Mouse (Mus musculus): ENCODE results near the gene Trpm8.

The Trpm8 gene

DNA sequence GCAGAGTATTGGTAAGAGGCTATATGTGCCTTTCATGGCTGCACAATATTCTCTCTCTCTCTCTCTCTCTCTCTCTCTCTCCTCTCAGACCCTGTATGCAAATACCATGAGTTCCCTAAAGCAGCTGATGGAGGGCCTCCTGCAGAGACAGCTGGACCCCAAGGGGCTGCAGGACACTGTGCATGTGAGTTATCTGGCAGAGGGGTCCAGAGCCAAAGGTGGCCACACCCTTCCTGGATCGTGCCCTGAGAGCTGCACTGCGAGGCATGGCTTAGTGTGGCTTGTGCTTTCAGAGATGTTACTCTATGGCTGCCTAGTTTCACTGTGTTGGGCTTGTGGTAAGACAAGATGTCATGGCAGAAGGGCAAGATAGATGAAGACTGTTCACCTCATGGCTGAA lies 29.8 kb upstream of the Trpm8 start:
- DNase-seq (ENCODE audit: low read depth, low spot score), result no peak

DNA sequence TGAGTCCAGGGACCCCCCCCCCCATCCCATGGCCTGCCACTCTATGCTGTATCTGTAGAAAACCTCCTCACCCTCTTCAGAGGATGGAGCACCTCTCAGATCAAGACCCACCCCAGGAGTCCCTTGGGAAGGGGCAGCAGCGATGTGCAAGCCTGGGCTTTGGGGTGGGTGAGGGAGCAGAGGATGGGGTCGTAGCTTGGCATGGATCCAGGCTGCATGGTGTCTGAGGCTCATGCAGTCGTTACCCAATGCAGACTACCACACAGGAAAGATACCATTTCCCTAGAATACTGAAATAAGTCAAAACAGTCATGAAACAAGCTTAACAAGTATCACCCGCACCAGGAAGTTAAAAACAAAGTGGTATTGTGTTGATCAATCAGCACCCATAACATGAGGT lies 28.8 kb upstream of the Trpm8 start:
- no peak for DNase-seq (ENCODE audit: low read depth, low spot score)

DNA sequence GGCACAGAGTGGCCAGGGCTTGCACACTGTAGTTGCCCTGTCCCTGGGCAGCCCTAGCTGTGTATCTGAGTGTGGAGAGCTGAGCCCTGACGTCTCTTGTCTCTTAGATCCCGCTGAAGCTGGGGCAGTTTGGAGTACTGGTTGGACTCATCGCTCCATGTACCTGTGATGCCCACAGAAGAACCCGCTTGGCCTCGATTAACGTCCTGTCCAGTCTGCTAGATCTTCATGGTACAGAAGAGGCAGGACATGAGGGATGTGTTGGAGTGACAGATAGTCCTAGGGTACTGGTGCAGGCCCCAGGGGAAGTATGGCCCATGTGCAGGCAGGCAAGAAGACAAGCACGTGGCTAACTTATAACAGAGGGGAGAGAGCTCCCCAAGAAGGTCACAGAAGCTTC lies 27.9 kb upstream of the Trpm8 start:
- DNase-seq (ENCODE audit: low read depth, low spot score), result no peak

DNA sequence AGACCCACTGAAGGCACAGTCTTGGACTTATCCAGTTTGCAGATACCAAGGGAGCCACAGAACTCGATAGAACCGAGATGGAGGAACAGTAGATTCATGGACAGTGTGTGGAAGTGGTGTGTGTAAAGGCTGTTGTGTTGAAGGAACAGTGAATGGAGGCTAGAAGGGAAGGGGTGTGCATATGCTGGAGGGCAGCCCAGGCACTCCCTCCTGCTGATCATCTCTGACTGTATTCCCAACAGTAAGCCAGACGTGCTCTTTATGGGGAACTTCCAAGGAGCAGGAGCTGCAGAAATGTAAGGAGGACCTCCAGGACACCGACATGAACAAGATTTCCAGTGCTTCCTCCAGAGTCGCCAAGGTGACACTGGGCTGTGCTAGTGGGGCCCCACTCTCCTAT lies 27.4 kb upstream of the Trpm8 start:
- DNase-seq (ENCODE audit: low read depth, low spot score), result no peak

DNA sequence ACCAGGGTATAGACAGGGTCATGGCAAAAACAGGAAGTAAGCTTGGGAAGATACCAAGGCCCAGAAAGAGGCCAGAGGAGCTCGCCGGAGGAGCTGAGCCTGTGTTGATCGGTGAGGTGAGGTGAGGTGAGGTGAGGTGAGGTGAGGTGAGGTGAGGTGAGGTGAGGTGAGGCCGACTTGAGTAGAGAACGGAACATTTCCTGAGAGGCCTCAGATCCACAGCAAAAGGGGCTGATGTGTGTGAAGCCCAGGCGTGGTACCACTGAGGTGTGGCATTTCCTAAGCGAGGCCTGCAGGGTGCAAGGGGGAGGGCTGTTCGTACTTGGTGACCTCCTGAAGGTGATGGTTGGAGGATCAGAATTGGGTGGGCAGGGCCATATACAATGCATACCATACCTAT lies 24.4 kb upstream of the Trpm8 start:
- DNase-seq (ENCODE audit: low read depth, low spot score), result no peak

DNA sequence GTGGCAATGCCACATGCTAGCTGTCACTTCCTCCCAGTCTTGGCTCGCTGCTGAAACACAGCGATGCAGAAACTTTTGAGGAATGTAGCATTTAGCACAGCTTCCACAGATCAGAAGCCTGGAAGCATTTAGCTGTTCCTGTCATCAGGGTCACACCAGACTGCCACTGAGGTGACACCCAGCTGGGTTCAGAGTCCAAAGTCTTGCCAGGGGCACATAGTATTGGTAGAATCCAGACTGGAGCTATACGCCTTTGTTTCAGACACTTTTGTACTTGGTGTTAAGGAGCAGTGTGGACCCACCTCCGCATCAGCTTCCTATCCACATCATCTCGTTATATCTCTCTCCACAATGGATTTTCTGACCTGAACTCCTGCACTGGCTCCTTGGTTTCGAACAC lies 23.9 kb upstream of the Trpm8 start:
- no peak for DNase-seq (ENCODE audit: low read depth, low spot score)

DNA sequence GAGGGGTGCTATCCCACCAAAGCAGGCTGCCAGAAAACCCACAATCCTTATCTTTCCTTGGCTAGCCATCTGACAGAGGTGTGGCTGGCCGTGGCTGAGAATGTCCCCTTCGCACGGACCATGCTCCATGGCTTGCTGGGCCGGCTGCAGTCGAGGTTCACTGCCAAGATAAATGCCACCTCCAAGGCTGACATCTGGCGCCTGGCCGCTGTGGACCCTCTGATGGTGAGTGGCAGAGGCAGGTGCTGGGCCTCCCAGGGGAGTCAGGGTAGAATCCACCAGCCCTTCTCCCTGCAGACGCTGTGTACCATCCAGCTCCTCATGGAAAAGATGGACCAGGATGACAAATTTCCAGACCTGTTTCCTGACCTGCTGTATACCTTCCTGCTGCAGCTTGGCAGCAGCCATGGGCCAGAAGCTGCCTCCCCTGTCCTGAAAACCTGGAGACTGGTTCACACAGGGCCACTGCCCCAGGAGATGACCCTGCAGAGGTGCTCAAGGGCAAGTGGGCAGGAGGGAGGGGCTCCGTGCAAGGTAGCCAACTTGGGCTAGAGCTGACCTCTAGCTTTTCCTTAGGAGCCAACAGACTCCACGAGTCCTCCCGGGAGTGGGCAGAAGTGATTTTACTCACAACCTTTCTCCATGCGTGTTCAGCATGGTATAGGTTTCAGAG lies 22.5 kb upstream of the Trpm8 start:
- no peak for DNase-seq (ENCODE audit: low read depth, low spot score)

DNA sequence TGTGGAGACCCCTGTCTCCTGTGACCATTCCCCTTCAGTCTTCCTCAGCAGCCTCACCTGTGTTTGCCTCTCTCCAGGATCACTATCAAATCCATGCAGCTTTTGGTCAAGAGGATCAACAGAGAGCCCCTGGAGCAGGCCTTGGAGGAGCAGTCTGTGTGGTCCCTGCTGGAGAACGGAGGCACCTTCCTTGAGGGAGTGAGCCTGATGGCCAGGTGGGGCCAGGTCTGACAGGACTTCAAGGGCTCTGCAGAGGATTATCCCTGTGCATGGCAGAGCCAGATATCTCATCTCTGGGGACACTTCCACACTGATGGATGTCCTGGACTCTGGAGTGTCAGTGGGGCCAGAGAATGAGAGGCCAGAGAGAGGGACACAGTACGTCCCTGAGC lies 22.0 kb upstream of the Trpm8 start:
- DNase-seq (ENCODE audit: low read depth, low spot score), result no peak

DNA sequence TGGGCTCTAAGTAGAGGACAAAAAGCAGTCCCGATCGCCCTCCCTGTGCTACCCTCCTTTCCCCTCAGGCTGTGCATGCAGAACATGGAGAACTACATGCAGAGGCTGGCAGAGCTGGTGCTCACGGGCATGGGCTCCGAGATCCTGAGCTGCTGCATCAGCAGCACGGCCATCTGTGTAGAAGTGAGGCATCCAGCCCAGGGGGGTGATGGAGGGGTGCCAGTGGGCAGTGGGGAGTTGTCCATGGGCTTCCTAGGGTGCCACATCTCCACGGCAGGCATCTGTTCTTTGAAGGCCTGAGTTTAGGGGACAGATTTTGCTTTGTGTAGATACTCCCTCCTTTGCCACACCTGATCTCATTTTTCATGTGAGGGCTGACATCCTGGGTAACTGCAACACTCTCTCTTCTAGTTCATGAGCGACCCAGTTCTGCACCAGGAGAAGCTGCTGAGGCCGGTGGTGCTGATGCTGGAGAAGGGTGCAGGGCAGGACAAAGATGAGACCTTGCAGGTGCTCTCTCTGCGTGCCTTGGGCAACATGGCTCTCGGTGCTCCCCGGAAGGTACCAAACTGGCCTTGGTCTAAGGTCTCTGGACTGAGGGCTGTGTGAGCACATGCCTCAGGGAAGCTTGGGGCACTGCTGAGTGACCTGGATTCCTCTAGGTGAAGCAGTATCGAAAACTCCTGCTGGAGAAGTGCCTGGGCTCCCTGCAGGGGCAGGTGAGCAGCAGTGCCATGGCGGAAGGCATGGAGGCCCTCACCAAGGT lies 21.3 kb upstream of the Trpm8 start:
- DNase-seq (ENCODE audit: low read depth, low spot score), result no peak

DNA sequence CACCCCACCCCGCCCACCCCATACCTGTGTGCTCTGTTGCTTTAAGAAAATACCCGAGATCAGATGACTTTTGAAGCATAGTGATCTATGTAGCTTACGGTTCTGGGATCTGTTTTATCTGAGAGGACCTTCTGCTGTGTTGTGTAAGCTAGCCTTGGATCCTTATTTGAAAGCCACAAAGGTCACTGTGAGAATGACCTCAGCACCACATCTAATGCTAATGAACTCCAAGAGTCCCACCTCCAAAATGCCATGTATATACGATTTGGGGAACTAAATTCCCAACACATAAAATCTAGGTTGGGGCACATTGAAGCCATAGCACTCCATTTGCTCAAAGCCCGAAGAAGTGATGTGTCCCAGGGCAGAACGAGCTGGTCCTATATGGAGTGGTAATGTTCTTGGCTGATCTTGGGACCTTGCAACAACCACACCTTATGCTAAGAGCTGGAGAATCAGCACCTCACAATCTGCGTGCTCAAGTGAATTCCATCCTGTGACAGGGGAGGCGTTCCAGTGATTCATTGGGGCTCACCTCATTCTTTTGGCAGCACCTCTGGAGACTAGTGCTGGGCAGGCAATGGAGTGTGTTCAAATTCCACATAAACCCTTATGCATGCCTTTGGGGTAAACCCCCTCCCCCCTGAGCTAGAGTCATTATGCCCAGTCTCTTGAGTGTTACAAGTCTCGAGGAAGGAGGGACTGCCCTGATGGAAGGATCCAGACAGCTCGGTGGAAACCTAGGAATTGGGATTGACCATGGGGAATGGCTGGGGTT lies 20.4 kb upstream of the Trpm8 start:
- no peak for DNase-seq (ENCODE audit: low read depth, low spot score)

DNA sequence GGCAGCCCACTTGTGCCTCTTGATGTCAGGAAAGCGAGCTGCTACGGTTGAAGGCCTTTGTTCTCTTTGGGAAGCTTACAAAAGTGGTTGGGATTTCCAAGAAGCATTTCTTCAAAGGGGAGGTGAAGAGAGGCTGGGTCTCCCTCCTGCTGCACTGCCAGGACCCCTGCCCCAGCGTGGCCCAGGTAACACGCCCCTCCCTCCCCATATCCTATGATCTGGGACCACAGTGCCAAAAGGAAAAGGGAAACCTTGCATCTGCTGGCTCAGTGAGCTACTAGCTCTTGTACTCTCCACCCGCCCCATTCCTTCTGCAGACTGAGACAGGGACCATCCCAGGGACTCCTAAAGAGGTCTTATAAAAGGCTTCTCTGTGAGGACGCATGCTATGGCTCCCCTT lies 19.8 kb upstream of the Trpm8 start:
- no peak for DNase-seq (ENCODE audit: low read depth, low spot score)

DNA sequence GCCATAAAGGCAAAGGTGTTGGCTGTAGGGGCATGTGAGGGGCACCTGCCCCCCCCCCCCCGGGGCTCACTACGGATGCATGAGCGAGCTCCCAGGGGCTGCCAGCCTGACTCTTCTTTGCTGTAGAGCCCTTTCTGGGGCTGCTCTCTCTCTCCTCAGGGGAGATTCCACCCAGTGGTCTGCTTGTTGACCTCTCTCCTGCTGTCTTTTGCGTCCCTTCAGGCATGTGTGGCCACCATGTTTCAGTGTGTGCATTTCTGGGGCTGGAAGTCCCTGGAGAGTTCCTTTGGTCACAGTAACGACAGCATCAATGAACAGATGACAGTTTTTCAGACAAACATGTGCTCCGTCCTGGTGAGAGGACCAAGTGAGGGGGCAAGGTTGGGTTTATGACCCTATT lies 19.1 kb upstream of the Trpm8 start:
- DNase-seq (ENCODE audit: low read depth, low spot score), result no peak

DNA sequence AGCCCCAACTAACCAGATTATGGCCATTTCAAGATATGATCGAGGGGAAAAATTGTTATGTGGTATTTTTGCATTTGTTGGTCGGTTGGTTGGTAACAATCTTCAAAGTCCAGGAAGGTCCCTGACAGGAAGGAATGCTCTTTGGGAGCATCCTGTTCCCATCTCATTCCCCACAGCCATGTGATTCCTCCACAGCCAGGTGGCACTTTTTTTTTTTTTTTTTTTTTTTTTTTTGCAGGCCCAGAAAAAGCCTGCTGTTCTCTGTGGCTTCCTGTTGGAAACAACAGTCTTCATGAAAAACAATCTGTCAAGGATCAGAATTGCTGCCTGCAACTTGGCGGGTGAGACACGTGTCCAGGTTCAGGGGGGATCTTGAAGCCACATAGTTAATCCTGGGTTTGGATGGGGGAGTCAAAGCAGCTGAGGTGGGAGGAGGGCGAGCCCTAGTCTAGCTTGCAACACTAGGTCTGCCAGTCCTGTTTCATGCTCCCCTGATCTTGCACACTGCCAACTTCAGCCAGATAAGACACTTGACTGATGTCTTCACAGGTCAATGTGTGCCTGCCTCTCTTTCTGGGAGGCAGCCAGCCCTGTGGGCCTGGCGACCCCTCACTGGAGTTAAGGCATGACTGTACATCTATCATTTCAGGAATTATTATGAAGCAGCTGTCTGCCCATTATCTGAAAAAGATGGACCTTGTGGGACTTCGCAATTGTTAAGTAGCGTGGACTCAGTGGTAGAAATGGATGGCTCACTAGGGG lies 18.4 kb upstream of the Trpm8 start:
- DNase-seq (ENCODE audit: low read depth, low spot score), result no peak

DNA sequence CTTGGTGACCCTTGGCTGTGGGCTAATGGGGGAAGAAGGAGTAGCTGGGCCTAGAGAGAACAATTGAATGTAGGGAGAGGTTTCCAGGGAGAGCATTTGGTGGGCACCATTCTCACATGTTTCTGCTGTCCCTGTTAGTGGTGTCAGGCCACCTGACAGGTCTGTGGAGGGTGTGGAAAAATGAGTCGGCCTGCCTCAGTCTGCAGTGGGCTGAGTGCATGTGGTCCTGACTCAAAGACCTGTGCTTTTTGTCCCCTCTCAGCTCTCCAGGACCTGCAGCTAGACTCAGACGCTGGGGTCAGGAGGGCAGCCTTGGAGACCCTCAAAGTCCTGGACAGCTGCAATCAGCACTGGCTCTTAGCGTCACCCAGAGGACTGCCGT lies 17.8 kb upstream of the Trpm8 start:
- DNase-seq (ENCODE audit: low read depth, low spot score), result no peak

DNA sequence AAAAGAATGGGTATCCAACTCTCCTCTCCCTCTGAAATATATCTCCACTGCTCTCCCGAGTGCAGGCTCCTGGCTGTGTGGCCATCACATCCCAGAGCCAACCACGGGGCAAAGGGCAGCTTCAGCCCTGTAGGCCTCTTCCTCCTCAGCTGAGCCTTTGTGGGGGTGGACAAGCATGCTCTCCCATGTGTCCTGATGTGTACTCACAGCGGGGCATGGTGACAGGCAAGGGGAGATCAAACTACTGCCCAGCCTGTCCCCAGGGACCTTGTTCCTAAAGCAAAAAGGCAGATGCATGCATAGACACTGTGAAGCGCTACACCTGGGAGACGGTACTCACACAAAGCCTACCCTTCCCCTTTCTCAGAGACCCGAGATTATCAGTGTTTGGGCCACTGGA lies 17.3 kb upstream of the Trpm8 start:
- DNase-seq (ENCODE audit: low read depth, low spot score), result no peak

DNA sequence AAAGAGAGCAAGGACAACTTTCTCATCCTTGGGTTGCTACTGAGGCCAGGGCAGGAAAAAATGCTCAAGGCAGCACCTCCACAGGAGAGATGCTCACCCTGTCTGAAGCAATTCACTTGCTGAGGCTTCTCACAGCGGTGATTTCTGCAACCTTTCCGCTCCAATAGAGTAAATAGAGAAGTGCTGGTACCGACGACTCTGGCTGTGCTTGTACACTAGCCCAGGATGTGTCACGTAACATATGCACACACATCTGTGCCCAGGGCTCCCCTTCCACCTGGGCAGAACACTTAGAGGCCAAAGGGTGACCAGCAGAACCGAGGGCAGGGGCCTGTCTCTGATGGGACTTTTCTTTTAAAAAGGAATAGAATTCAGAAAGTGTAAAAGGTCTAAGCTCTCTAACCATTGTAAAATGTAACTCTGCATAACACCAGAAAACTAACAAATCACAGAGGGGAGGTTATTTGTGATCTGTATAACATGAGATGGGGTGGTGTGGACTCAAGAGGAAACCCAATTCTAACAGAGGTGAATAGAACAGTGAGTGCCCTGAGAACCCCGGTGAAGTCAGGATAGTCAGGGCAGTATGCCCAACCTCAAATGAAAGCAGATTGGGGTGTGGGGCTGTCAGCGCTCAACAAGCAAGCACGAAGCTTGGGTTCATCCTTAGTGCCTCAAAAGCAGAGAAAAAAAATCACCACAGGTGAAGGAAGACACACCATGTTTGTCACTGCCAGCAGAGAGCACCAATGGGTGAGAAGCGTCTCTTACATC lies 16.7 kb upstream of the Trpm8 start:
- DNase-seq (ENCODE audit: low read depth, low spot score), result no peak

DNA sequence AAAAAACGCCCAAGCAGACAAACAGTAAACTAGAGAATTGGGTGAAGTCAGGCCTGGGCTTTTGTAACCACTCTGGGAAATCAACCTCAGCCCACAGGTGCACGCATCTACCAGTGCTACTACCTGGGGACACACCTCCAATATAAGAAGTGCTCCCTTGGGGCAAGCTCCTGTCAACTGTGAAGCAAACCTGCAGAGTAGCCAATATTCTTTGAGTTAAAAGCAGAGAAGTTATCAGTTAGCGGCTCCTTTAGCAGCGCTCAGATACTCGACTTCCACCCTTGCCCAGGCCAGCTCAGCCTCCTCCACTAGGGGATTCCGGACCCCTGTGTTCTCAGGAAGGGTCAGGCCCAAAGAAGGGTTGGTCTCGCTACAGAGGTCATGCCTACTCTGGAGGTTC lies 15.8 kb upstream of the Trpm8 start:
- DNase-seq (ENCODE audit: low read depth, low spot score), result no peak

DNA sequence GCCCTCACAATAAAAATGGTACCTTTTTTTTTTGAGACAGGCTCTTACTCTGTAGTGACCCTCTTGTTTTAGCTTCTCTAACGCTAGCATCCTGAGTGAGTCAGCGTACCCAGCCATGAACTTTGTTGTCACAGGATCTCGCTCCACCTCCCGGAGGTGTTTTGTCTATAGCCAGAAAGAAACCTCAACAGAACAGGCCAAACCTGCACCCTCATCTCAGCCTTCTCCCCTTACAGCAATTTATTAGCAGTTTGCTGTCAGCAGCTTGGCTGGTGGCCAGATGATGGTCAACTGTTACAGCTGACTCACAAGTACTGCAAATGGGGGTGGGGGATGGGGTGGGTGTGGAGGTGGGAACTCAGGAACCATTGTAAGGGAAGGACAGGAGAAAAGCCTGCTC lies 15.2 kb upstream of the Trpm8 start:
- DNase-seq (ENCODE audit: low read depth, low spot score), result peak; percentile 58

DNA sequence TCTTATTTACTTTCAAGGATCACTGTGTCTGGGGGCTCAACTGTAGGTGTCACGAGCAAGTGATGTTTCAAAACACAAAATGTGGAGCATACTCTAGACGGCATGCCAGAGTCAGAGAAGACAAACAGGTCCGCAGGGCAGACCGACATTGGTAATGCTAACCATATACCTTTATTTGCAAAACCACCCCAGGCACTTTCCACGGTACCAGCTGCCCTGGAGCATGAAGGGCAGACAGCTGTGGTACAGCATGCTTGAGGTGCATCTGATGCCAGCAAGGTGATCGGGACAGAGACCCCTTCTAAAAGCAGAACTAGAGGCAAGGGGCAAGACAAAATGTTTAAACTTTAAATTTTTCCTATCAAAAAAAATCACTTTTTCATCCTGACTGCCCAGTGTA lies 14.5 kb upstream of the Trpm8 start:
- no peak for DNase-seq (ENCODE audit: low read depth, low spot score)

DNA sequence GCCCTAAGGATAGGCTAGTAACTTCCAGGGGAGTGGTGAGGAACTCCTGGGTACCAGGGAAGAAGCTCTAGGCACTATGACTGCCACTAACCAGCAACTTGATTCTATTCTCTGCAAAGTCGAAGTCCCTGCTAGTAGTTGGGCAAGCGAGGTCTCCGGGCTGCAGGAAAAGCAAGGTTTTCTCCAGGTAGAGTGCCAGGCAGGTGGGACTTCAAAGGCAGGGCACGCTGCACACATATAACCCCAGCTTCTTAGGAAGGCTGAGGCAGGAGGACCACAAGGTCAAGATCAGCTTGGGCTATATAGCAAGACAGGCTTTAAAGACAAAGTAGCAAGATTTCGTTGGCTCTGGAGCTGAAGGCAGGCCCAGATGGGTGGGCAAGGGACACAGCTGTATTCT lies 13.7 kb upstream of the Trpm8 start:
- no peak for DNase-seq (ENCODE audit: low read depth, low spot score)

DNA sequence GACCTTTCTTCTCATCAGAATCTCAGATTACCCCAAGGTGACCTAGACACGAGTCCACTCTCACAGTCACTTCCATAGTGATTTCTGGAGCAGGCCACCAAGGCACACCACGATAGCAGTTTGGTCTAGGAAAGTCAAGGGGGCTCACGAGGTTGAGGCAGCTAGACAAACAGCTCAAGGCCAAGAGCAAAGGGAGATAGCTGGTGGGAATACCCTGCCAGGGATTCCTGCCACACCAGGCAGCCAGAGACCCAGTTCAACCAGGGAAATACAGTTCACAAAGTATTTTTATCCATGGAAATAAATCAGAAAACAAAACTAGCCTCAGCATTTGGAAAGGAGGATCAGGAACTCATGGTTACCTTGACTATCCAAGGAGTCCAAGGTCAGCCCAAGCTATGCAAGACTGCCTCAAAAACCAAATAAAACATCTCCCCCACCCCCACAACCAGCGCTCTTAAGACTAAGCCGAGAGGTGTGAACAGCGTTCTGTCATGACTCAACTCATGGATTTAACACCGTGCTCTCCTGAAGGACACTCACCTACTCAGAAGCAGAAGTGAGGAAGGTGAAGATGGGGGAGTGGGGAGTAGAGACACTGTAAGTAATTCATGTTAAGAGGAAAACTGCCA lies 13.1 kb upstream of the Trpm8 start:
- no peak for DNase-seq (ENCODE audit: low read depth, low spot score)

Data from skeletal muscle tissue, adult 2 months (tissue).